Mouse (Mus musculus) intestine, postnatal 0 days (tissue): ENCODE results near the gene Arl4c. TPM values are rescaled to one million over a fixed set of nuclear protein-coding genes. Genes with fewer than 3 reads are reported as not detected.
A peak's percentile ranks its signal among the peaks of the same experiment; 100 is the strongest.

Experiments used
- ATAC-seq: fragments of 200-750 bp; cut with Nextera tagmentation; 2 replicates; pipeline ENCODE4 v1.8.0; 2017; ENCODE audit warnings: mild to moderate bottlenecking, moderate TSS enrichment, moderate library complexity
- H3K27ac ChIP-seq: fragments of 300-500 bp; sonication (generic); 2 replicates; pipeline ENCODE4 v1.5.1; 2014; ENCODE audit warnings: mild to moderate bottlenecking, low read depth, low read length, moderate library complexity
- H3K27me3 ChIP-seq: fragments of 300-500 bp; sonication (generic); replicated peaks from 2 replicates; pipeline ENCODE4 v1.6.1; 2014; ENCODE audit warnings: low read length, mixed read lengths; ENCODE audit not compliant: control insufficient read depth, insufficient read depth
- H3K36me3 ChIP-seq: fragments of 300-500 bp; sonication (generic); 2 replicates; pipeline ENCODE4 v1.6.1; 2014; ENCODE audit warnings: mild to moderate bottlenecking, moderate library complexity; ENCODE audit not compliant: control insufficient read depth, insufficient read depth
- H3K4me1 ChIP-seq: fragments of 300-500 bp; sonication (generic); replicated peaks from 2 replicates; pipeline ENCODE4 v1.6.1; 2014; ENCODE audit warnings: antibody characterized with exemption, low read length, mixed read lengths; ENCODE audit not compliant: control insufficient read depth, insufficient read depth
- H3K4me2 ChIP-seq: fragments of 300-500 bp; sonication (generic); replicated peaks from 2 replicates; pipeline ENCODE4 v1.6.1; 2014; ENCODE audit warnings: low read depth, mild to moderate bottlenecking, moderate library complexity
- H3K4me3 ChIP-seq: fragments of 300-500 bp; sonication (generic); 2 replicates; pipeline ENCODE4 v1.5.1; 2014; ENCODE audit warnings: low read depth, low read length
- H3K9ac ChIP-seq: fragments of 300-500 bp; sonication (generic); 2 replicates; pipeline ENCODE4 v1.6.1; 2014; ENCODE audit warnings: mild to moderate bottlenecking, low read depth, low read length
- H3K9me3 ChIP-seq: fragments of 300-500 bp; sonication (generic); 2 replicates; pipeline ENCODE4 v1.6.1; 2016; ENCODE audit warnings: mixed run types; ENCODE audit not compliant: control insufficient read depth
- CTCF ChIP-seq: sonication (generic); IDR thresholded peaks from 2 replicates; pipeline ENCODE4 v1.5.1; 2016; ENCODE audit warnings: low read depth, mild to moderate bottlenecking, control low read depth, antibody characterized with exemption, moderate library complexity
- WGBS: fragments of 180-500 bp; shearing (Covaris S2); extraction: QIAGEN DNeasy Blood & Tissue Kit; methylation state at CpG from one replicate; pipeline ENCODE4 v1.1.7; 2014; 5-methylcytosine and 5-hydroxymethylcytosine counted together
- polyA plus RNA-seq: library from polyadenylated mRNA; unstranded; fragments of >200 nt; fragmentation: Nextera tagmentation; extraction: Ambion mirVana; gene quantifications from 2 replicates; pipeline ENCODE4 v1.2.1, GENCODE M21; 2015

The Arl4c gene
- polyA plus RNA-seq, 1 experiment from 2014 or later, result 2.6 TPM

DNA sequence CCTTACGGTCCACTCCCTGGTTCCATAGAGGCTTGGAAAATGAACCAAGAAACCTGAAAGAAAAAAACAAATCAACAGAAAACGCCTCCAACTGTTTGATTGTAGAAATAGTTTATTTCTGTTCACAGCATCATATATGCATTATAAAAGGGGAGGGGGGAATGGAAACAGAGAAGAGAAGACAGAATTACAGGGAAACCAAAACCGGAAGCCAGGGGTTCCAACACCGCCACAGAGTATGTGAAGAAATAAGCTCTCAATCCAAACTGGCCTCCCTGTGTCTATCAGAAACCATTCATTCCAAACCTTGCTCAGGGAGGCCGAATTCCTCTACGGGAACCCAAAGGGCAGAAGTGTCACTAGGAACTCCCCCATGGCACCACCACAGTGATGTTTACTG lies 3.9 kb downstream of the Arl4c start:
- H3K27me3 ChIP-seq, result 0 out of 2 replicates have a peak, but pooled peaks cover 9% of the 10 kb centered on the region
- no peaks in the 10 kb centered on the region for H3K4me1 ChIP-seq
- H3K4me3 ChIP-seq, result no peak overlapping the region
- no peak for ATAC-seq
- WGBS, result 85% methylated on average over 6 of the region's 6 CpGs
- no peak for TF ChIP-seq CTCF
- H3K4me2 ChIP-seq, result peak overlapping the region; percentile 99; the same call in 1 of the 2 replicates
- H3K27ac ChIP-seq, result no peak overlapping the region
- no peaks in the 10 kb centered on the region for H3K9me3 ChIP-seq
- H3K9ac ChIP-seq, result no peak overlapping the region
- H3K36me3 ChIP-seq, result no peaks in the 10 kb centered on the region

DNA sequence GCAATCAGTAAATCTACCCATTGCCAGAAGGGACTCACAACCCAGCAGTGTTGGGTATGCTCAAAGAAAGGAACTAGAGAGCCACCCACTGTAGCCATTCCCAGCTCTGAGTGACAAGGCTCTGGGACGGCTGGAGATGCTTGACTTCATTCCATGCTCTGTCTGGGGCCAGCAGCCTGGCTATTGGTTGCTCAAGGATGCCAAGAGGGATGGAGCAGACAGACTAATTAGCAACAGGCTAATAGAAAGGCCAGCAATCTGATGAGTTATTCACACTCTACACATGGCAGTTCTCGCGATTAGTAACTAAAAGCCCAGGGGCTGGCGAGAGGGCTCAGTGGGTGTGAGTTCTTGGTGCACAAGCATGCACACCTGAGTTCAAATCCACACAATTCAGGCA lies 5.6 kb downstream of the Arl4c start:
- TF ChIP-seq CTCF, result no peak

DNA sequence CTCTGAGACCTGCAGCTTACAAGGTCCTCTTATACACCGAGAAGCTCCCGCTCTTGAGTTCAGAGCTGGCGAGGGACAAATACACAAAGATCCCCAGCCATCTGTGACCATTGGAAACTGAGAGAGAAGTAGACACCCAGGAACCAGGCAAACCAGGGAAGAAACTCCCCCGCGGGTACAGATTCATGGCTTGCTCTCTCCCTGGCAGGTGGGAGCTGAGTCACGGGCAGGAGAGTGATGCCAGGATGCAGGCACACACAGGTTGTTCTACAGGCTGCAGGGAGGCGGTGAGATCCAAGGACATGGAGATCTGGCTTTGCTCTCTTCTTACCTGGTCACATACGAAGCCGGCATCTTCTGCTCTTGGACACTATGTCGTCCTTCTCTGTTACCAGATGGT lies 7.7 kb downstream of the Arl4c start:
- H3K9me3 ChIP-seq, result no peaks in the 10 kb centered on the region
- no peaks in the 10 kb centered on the region for H3K27me3 ChIP-seq
- 84% methylated on average over 10 of the region's 10 CpGs for WGBS
- TF ChIP-seq CTCF, result no peak
- no peaks in the 10 kb centered on the region for H3K36me3 ChIP-seq
- no peak for ATAC-seq
- no peak overlapping the region for H3K27ac ChIP-seq
- H3K9ac ChIP-seq, result no peak overlapping the region
- H3K4me1 ChIP-seq, result no peaks in the 10 kb centered on the region
- no peak overlapping the region for H3K4me2 ChIP-seq
- H3K4me3 ChIP-seq, result no peak overlapping the region

More for the DNA sequence above, 5.6 kb downstream of the Arl4c start:
- no peak for ATAC-seq
- Histone ChIP-seq H3K27ac (no peak overlapping the region), H3K36me3 (no peaks in the 10 kb centered on the region), H3K4me3 (no peak overlapping the region), H3K4me1 (no peaks in the 10 kb centered on the region), H3K27me3 (0 out of 2 replicates have a peak, but pooled peaks cover 5% of the 10 kb centered on the region), H3K4me2 (no peak overlapping the region), H3K9me3 (no peaks in the 10 kb centered on the region), H3K9ac (no peak overlapping the region)
- 88% methylated on average over 4 of the region's 4 CpGs for WGBS

DNA sequence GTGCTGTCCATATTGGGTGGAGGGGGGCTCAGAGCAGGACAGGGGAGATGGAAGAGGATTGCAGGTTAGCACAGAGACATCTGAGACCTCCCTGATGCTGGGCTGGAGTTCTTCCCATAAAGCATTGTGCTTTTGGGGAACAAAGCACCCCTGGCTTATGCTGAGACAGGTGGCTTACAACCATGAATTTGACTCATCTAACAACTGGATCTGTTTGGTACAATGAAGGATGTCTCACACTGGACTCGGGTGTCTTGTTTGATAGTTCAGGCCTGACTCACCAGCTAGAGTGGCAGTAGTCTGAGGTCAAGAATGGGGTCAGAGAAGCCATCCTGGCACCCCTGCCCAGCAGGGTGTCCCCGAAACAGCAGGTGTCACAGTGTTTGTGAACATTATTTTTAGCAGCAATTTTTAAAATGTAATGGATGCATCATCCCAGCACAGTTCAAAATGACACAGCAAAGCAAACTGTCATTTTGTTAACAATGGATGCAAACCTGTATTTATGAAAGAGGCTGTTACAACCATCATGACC lies 9.7 kb downstream of the Arl4c start:
- H3K27ac ChIP-seq, result no peak overlapping the region

DNA sequence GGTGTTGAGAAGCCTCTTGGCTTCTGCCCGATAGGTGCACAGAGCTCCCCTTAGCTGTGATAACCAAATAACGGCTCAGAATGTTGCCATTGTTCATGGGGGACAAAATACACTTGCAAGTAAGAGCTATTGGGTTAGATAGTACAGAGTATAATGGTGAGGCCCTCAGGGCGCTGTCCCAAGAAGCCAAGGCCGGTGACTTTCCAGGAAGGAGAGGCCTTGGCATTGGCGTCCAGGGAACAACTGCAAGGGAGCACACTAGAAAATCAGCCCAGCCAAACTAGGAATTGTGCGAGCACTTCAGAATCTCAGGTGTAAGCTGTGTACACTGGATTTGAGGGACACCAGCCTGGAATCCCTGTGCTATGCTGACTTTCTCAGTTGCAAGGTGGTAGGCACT lies 11.4 kb downstream of the Arl4c start:
- H3K27ac ChIP-seq, result no peak overlapping the region
- no peak overlapping the region for H3K4me2 ChIP-seq
- 86% methylated on average over 6 of the region's 6 CpGs for WGBS
- no peak overlapping the region for H3K9ac ChIP-seq
- TF ChIP-seq CTCF, result no peak
- no peaks in the 10 kb centered on the region for H3K36me3 ChIP-seq
- H3K4me3 ChIP-seq, result no peak overlapping the region
- no peaks in the 10 kb centered on the region for H3K9me3 ChIP-seq
- H3K4me1 ChIP-seq, result no peaks in the 10 kb centered on the region
- ATAC-seq, result no peak
- no peaks in the 10 kb centered on the region for H3K27me3 ChIP-seq

More for the DNA sequence above, 9.7 kb downstream of the Arl4c start:
- no peak overlapping the region for H3K4me3 ChIP-seq
- WGBS, result 76% methylated on average over 2 of the region's 2 CpGs
- no peak overlapping the region for H3K9ac ChIP-seq
- no peak for ATAC-seq
- H3K4me1 ChIP-seq, result no peaks in the 10 kb centered on the region
- H3K27me3 ChIP-seq, result no peaks in the 10 kb centered on the region
- no peaks in the 10 kb centered on the region for H3K9me3 ChIP-seq
- H3K4me2 ChIP-seq, result no peak overlapping the region
- H3K36me3 ChIP-seq, result no peaks in the 10 kb centered on the region
- no peak for TF ChIP-seq CTCF

DNA sequence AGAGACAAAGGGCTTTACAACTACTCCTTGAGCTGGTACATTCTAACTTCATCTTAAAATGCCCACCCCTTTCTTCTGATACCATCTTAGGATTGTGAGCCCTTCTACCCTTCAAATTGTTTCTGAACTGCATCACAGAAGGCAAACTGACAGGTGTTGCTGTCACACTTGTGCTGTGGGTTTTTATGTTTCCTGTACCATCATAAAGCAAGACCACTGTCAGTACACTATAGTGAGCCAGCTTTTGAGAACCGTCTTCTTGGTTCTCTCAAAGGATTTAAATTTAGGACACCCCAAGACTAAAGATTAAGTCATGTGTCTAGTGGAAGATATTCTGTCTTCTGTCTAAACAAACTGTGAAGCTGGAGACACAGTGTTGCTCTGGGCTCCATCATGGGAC lies 17.3 kb downstream of the Arl4c start:
- Histone ChIP-seq H3K27me3 (no peaks in the 10 kb centered on the region), H3K27ac (no peak overlapping the region), H3K4me2 (no peak overlapping the region), H3K9ac (no peak overlapping the region), H3K36me3 (no peaks in the 10 kb centered on the region), H3K4me3 (no peak overlapping the region), H3K4me1 (no peaks in the 10 kb centered on the region), H3K9me3 (no peaks in the 10 kb centered on the region)
- TF ChIP-seq CTCF, result no peak
- WGBS, result 80% methylated on average over 1 of the region's 1 CpGs
- ATAC-seq, result no peak

DNA sequence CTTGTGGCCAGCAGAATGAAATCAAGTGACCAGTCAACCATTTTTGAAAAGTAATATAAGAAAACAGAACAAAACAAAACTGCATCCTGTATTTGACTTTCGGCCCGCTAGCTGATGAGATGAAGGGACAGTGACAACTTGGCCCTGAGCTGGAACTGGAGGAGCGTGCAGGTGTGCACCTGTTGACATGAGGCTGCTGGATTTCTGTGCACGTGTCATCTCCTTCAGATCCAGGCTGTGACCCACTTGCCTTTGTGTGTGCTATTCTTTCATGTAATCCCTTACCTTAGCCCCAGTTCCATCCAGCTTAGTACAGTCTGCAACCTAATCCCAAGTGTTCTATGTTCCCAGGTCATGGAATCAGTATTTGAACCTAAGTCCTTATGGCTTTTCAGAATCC lies 20.4 kb downstream of the Arl4c start:
- Histone ChIP-seq H3K27me3 (no peaks in the 10 kb centered on the region), H3K27ac (no peak overlapping the region), H3K4me1 (no peaks in the 10 kb centered on the region), H3K9me3 (no peaks in the 10 kb centered on the region), H3K4me3 (no peak overlapping the region), H3K36me3 (no peaks in the 10 kb centered on the region), H3K4me2 (no peak overlapping the region), H3K9ac (no peak overlapping the region)
- no peak for ATAC-seq
- no peak for TF ChIP-seq CTCF
- 92% methylated on average over 4 of the region's 4 CpGs for WGBS
